Mouse (Mus musculus) myocyte (in vitro differentiated cells): ENCODE results near the gene Cyp26c1.

Experiments
- CEBPB ChIP-seq: IDR thresholded peaks from 2 replicates; pipeline ENCODE4 v1.6.1; 2011; ENCODE audit warnings: mild to moderate bottlenecking, moderate library complexity; ENCODE audit not compliant: poor library complexity, insufficient read depth, severe bottlenecking
- E2F4 ChIP-seq: IDR thresholded peaks from one replicate; pipeline ENCODE4 v1.6.1; 2011; ENCODE audit warnings: mild to moderate bottlenecking, control low read depth, moderate library complexity; ENCODE audit not compliant: insufficient read depth
- MAX ChIP-seq: IDR thresholded peaks from one replicate; pipeline ENCODE4 v1.6.1; 2011; ENCODE audit warnings: low read depth, mild to moderate bottlenecking, control low read depth
- MYOD1 ChIP-seq, 3 experiments: IDR thresholded peaks; one replicate each; pipeline ENCODE4 v1.6.1; 2011; ENCODE audit warnings: control low read depth in 2 of 3, low read depth in 2 of 3, mild to moderate bottlenecking in 2 of 3, moderate library complexity in 1 of 3; ENCODE audit not compliant: insufficient read length in 2 of 3, control insufficient read depth in 1 of 3
- MYOG ChIP-seq, 3 experiments: IDR thresholded peaks; one replicate each; pipeline ENCODE4 v1.6.1; 2011; ENCODE audit warnings: control low read depth in 2 of 3, low read depth in 2 of 3, mild to moderate bottlenecking in 2 of 3; ENCODE audit not compliant: insufficient read length in 2 of 3, control insufficient read depth in 1 of 3, insufficient read depth in 1 of 3
- POLR2A ChIP-seq: IDR thresholded peaks from one replicate; pipeline ENCODE4 v1.6.1; 2011; ENCODE audit warnings: low read depth, mild to moderate bottlenecking, control low read depth, moderate library complexity; ENCODE audit not compliant: insufficient read length
- POLR2AphosphoS2 ChIP-seq: IDR thresholded peaks from one replicate; pipeline ENCODE4 v1.6.1; 2011; ENCODE audit warnings: low read depth, control low read depth; ENCODE audit not compliant: insufficient read length
- REST ChIP-seq: IDR thresholded peaks from one replicate; pipeline ENCODE4 v1.6.1; 2011; ENCODE audit warnings: mild to moderate bottlenecking, control low read depth, moderate library complexity; ENCODE audit not compliant: insufficient read depth, insufficient read length
- TCF12 ChIP-seq: IDR thresholded peaks from one replicate; pipeline ENCODE4 v1.6.1; 2011; ENCODE audit warnings: mild to moderate bottlenecking, control low read depth; ENCODE audit not compliant: poor library complexity, insufficient read depth, severe bottlenecking
- USF1 ChIP-seq: IDR thresholded peaks from one replicate; pipeline ENCODE4 v1.6.1; 2011; ENCODE audit warnings: low read depth, mild to moderate bottlenecking, control low read depth, moderate library complexity

DNA sequence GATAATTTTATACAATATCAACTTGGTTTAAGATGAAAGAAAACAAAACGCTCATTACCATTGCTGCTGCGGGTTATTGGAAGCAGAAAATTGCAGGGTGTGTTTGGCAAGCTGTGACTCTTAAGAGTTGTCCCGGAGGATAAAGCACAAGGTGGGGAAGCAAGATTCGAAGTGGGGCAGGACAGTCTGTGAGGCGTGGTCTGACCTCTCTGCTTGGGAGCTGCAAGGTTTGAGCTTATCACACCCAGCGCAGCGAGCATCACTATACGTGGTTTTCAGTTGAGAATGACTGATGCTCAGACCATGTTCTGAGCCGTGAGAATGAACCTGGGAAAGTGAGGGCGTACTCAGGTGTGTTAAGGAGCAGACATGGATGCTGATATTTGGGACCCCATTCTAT, 29.3 kb downstream of the Cyp26c1 start:
- TF ChIP-seq TCF12 = no peak
- no peak for TF ChIP-seq MAX
- TF ChIP-seq POLR2A = no peak
- no peak for TF ChIP-seq MYOD1 (IDR thresholded peaks at IDR 0.05; ENCODE audit: control insufficient read depth in 1 of 3, insufficient read length in 2 of 3, low read depth in 2 of 3)
- no peak for TF ChIP-seq POLR2AphosphoS2
- no peak for TF ChIP-seq E2F4
- TF ChIP-seq MYOG (IDR thresholded peaks at IDR 0.05; ENCODE audit: control insufficient read depth in 1 of 3, insufficient read depth in 1 of 3, insufficient read length in 2 of 3, low read depth in 2 of 3) = no peak
- no peak for TF ChIP-seq CEBPB
- TF ChIP-seq USF1 = no peak
- no peak for TF ChIP-seq REST
